Mouse (Mus musculus) T-helper 2 cell (primary cell): ENCODE measurements around the gene Prop1.

Source experiments
- in situ Hi-C: fragments of 300-600 bp; cut with MboI, MseI; formaldehyde crosslinking; loops from one replicate; pipeline ENCODE4 v1.15.1; 2025; ENCODE audit warnings: high pct_unique_total_duplicates

Gene Prop1

DNA sequence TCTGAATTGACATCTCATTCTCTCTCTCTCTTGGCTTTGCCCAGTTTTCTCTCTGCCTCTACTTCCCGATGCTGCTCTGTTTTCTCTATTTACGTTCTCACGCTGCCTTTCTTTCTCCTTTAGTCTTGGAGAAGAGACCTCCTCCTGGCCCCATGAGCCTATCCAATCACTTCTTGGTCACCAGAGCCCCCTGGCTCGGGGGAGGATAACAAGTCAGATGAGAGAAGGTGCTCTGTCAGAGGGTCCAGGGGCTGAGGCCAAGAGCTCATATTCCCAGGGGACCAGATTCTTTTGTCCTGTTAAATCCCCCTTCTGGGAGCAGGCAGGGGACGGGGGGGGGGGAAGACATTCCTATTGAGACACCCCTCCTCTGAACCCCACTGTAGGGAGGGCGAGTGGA, at the start of gene Prop1:
Gene Prop1, minus strand, starts transcription at position 101 of the 400 bp plus-strand sequence.
- in situ Hi-C loops = loop anchor here (10.0 kb wide), 1 partner anchor 601 kb away; no protein-coding TSS in a partner anchor

GRCm38 (mm10) chr11:51003296-51003695, 49.7 kb upstream of the Prop1 start, which contains the start of gene Olfr51:
Gene Olfr51, plus strand, starts transcription at chr11:51003596.
- in situ Hi-C loops = no loop called here

GRCm38 (mm10) chr11:50981667-50982066, 28.1 kb upstream of the Prop1 start, which contains the start of gene Olfr1377:
Gene Olfr1377, plus strand, starts transcription at chr11:50981967.
- in situ Hi-C loops = no loop called here

GRCm38 (mm10) chr11:50977216-50977615, 23.7 kb upstream of the Prop1 start:
- in situ Hi-C loops = no loop called here

DNA sequence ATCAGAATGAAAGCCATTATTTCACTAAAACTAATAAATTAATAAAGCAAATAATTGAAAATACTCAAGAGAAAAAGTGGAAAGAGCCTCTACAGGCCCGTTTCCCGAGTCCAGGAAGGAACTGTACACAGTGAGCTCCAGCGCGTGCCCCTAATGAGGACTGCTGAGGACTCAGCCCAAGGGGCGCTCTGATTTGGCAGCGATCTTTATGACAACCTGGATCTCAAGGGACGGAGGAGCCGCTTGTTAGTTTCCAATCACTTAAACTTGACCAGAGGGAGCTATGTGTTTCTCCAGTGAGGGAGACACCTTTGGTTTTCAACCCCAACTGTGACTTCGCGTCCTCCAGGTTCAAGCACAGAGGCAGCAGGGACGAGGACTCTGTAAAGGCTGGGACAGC, 12.7 kb upstream of the Prop1 start, which contains the start of gene Olfr1378:
Gene Olfr1378, plus strand, starts transcription at position 301 of the 400 bp plus-strand sequence.
- in situ Hi-C loops = no loop called here

- in situ Hi-C loops = no loop called here
Observed at GRCm38 (mm10) chr11:50964886-50965285, 11.3 kb upstream of the Prop1 start.

GRCm38 (mm10) chr11:50952290-50952689, 1.3 kb downstream of the Prop1 start:
- in situ Hi-C loops = loop anchor here (10.0 kb wide), 1 partner anchor 603 kb away; no protein-coding TSS in a partner anchor

GRCm38 (mm10) chr11:50943506-50943905, 10.1 kb downstream of the Prop1 start, which contains the start of gene 4933414I15Rik:
Gene 4933414I15Rik, minus strand, starts transcription at chr11:50943765.
- in situ Hi-C loops = loop anchor here (5.0 to 25.0 kb wide), 2 partner anchors 89 to 1856 kb away; partner anchors contain the start of gene Ifi47

- in situ Hi-C loops = loop anchor here (5.0 to 25.0 kb wide), 2 partner anchors 90 to 1855 kb away; partner anchors contain the start of gene Ifi47
Observed at GRCm38 (mm10) chr11:50942386-50942785, 11.2 kb downstream of the Prop1 start.

DNA sequence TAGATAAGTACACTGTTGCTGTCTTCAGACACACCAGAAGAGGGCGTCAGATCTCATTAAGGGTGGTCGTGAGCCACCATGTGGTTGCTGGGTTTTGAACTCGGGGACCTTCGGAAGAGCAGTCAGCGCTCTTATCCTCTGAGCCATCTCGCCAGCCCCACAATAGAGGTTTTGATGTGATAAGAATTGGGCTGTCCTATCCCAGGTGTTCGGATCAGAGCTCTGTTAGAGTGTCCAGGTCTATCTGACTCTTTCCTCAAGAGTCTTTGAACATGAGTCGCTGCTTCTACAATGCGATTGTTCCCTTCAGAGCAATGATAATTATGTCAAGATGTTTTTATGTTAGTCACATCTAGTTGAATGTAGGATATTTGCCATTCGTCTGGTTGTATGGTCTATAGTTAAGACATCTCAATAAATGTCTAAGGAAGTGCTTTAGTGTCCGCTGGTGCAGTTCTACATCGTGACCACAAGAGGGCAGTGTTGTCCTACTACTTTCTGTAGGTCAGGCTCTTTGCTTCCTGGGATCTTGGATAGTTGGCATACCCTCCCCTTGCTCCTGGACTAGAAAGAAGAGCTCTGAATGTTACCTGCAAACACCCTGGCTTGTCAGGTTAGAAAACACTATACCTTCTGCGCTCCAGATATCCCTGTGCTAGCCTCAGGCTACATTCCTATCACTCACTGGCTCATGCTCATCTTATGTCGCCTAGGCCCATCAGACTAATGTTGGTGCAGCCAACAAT, 13.8 kb downstream of the Prop1 start:
- in situ Hi-C loops = loop anchor here (5.0 to 25.0 kb wide), 2 partner anchors 93 to 1852 kb away; partner anchors contain the start of gene Ifi47

GRCm38 (mm10) chr11:50938435-50938834, 15.1 kb downstream of the Prop1 start:
- in situ Hi-C loops = loop anchor here (25.0 kb wide), 1 partner anchor 1851 kb away; the partner anchor contains the start of gene Ifi47

GRCm38 (mm10) chr11:50932040-50932439, 21.5 kb downstream of the Prop1 start:
- in situ Hi-C loops = loop anchor here (25.0 kb wide), 1 partner anchor 1845 kb away; the partner anchor contains the start of gene Ifi47

DNA sequence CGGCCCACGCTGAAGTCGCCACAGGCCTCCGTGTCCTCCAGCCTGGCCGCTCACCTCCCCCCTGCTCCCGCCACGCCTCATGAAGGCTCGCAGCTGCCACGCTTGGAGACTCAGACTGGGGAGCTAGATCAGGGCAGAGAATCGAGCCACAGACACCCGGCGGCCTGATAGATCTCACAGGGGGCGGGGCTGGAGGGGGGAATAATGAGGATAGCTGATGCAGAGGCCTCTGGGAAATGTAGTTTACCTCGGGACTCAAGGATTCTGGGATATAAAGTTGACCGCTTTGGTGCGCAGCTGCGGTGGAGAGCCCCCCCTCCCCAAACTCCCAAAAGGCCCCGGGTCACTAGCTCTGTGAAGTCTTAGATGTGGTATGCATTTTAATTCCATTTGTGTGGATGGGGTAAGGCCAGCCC, 22.1 kb downstream of the Prop1 start, which contains the start of gene Zfp354b:
Gene Zfp354b, minus strand, starts transcription at position 183 of the 416 bp plus-strand sequence.
- in situ Hi-C loops = loop anchor here (25.0 kb wide), 1 partner anchor 1844 kb away; the partner anchor contains the start of gene Ifi47

DNA sequence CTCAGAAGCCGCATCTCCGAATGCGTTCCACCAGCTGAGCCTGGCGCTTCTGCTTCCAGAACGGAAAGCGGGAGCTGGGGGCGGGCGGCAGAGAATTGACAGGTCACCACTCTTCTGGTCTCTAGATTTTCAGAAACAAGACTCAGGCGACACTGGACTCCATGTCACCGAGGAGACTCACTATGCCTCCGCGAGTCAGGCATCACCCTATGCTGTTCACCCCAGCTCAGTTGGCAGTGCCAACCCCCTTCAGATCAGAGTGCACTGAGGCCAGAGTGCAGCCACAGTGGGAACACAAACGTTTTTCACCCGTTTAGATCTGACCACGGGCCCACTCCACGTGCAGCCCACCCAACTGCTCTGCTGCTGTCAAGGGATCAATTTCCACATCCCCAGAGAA, 22.5 kb downstream of the Prop1 start:
- in situ Hi-C loops = loop anchor here (25.0 kb wide), 1 partner anchor 1844 kb away; the partner anchor contains the start of gene Ifi47

GRCm38 (mm10) chr11:50930469-50931014, 23.0 kb downstream of the Prop1 start:
- in situ Hi-C loops = loop anchor here (25.0 kb wide), 1 partner anchor 1843 kb away; the partner anchor contains the start of gene Ifi47

- in situ Hi-C loops = no loop called here
Observed at GRCm38 (mm10) chr11:50915671-50916320, 37.8 kb downstream of the Prop1 start, which contains the start of gene Zfp2. Gene Zfp2, minus strand, starts transcription at chr11:50916165.

DNA sequence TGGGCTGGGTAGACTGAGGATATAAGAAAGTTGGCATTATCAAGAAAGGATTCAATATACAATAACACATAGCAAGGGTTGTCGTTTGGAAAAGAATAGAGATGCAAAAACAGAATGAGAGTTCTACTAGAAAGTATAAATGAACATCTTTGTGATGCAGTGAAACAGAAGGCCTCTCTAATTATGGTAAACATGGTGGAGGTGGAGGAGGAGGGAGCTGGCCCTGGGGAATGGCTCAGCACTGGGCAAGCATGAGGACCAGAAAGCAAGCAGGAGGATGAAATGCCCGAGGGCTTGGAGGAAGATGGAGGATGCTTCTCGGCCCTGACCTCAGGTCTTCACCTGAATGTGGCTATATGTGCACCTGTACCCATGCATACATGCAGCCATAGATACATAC, 39.1 kb downstream of the Prop1 start:
- in situ Hi-C loops = no loop called here

GRCm38 (mm10) chr11:50913301-50913700, 40.3 kb downstream of the Prop1 start:
- in situ Hi-C loops = no loop called here

- in situ Hi-C loops = no loop called here
Observed at GRCm38 (mm10) chr11:50908136-50908535, 45.4 kb downstream of the Prop1 start.
